ENCODE assay signal across 9 mouse cellular contexts in the genomic region with DNA sequence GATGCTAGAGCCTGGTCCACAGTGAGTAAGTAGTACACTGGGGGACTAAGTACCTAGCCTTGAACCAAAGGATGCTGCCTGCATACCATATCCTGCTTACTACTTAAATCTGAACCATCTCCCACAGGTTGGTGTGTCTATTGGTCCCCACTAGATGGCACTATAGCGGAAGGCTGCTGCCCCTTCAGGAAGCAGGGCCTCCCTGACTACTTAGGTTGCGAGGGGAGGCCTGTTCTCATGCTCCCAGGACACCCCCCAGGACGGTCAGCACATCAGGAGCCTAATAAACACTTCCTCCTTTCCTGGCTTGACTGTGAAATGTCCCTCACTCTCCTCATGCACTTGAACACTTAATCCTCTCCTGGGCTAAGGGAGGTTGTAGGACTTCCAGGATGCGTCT. TPM values are rescaled to one million over a fixed set of nuclear protein-coding genes. Genes with fewer than 3 reads are reported as not detected.
DNase-seq lines count a peak whose midpoint lies in the region; ATAC-seq and TF ChIP-seq lines count a peak whose summit lies in the region.
"Had no signal": no experiment of that assay in that cellular context is flagged by ENCODE, and none has a peak within 500 bp of the region (broad histone marks: within the 10 kb centered on the region; RNA-seq: fewer than 3 reads in every experiment).

No protein-coding gene starts in this region.

- peaks cover 78% of the 10 kb centered on the region for H3K36me3 ChIP-seq in forebrain, embryonic 14.5 days (ENCODE audit: control insufficient read depth, insufficient read depth, low read length)
- peaks cover 79% of the 10 kb centered on the region for H3K36me3 ChIP-seq in forebrain, embryonic 12.5 days (replicated peaks)
- H3K36me3 ChIP-seq in midbrain, embryonic 13.5 days = peaks cover 80% of the 10 kb centered on the region
- H3K36me3 ChIP-seq in midbrain, embryonic 15.5 days (replicated peaks) = peaks cover 58% of the 10 kb centered on the region
- peaks cover 40% of the 10 kb centered on the region for H3K36me3 ChIP-seq in lung, postnatal 0 days (ENCODE audit: insufficient read depth, low read length)

- no peak overlapping the region for H3K4me3 ChIP-seq in forebrain, embryonic 14.5 days (ENCODE audit: low read depth, low read length)
- H3K4me3 ChIP-seq in forebrain, embryonic 12.5 days (replicated peaks) = no peak overlapping the region
- H3K4me3 ChIP-seq in midbrain, embryonic 13.5 days (replicated peaks) = no peak overlapping the region
- H3K4me3 ChIP-seq in midbrain, embryonic 15.5 days = no peak overlapping the region
- no peak overlapping the region for H3K4me3 ChIP-seq in lung, postnatal 0 days (ENCODE audit: low read depth, low read length)

- intact Hi-C loops in heart, postnatal 36 days (cut with DNase I) = loop anchor here (1.0 to 2.0 kb wide), 2 partner anchors 12 to 42 kb away; no protein-coding TSS in a partner anchor

- peak; percentile 86 for TF ChIP-seq CTCF in lung, postnatal 0 days (IDR thresholded peaks at IDR 0.05)

- no peak overlapping the region for H3K27ac ChIP-seq in forebrain, embryonic 14.5 days (ENCODE audit: low read depth, low read length)
- no peak overlapping the region for H3K27ac ChIP-seq in forebrain, embryonic 12.5 days
- no peak overlapping the region for H3K27ac ChIP-seq in midbrain, embryonic 13.5 days
- H3K27ac ChIP-seq in midbrain, embryonic 15.5 days = no peak overlapping the region
- H3K27ac ChIP-seq in lung, postnatal 0 days (ENCODE audit: low read length) = no peak overlapping the region

- H3K4me1 ChIP-seq in forebrain, embryonic 14.5 days (ENCODE audit: control insufficient read depth, insufficient read depth, low read length) = peaks cover 3% of the 10 kb centered on the region; the same call in 1 of the 2 replicates
- H3K4me1 ChIP-seq in forebrain, embryonic 12.5 days = peaks cover 13% of the 10 kb centered on the region
- peaks cover 16% of the 10 kb centered on the region for H3K4me1 ChIP-seq in midbrain, embryonic 13.5 days (replicated peaks)
- H3K4me1 ChIP-seq in midbrain, embryonic 15.5 days = peaks cover 17% of the 10 kb centered on the region
- H3K4me1 ChIP-seq in lung, postnatal 0 days (ENCODE audit: insufficient read depth, low read depth, low read length) = no peaks in the 10 kb centered on the region

- 50% methylated on average over 4 of the region's 4 CpGs for WGBS in forebrain, embryonic 14.5 days
- 42% methylated on average over 4 of the region's 4 CpGs for WGBS in forebrain, embryonic 12.5 days
- WGBS in midbrain, embryonic 13.5 days = 46% methylated on average over 4 of the region's 4 CpGs
- WGBS in midbrain, embryonic 15.5 days = 41% methylated on average over 4 of the region's 4 CpGs
- WGBS in lung, postnatal 0 days = 35% methylated on average over 4 of the region's 4 CpGs

- DNase-seq in forebrain, embryonic 14.5 days (ENCODE audit: low spot score) = peak; percentile 71
- peak; percentile 70 for DNase-seq in cerebellum, adult 11-12 months
- DNase-seq in heart, postnatal 36 days = peak; percentile 52 to 62
- peak; percentile 78 for DNase-seq in lung, postnatal 0 days (ENCODE audit: low spot score)
- DNase-seq in thymus, postnatal 0 days (ENCODE audit: low spot score) = peak; percentile 84

- ATAC-seq in forebrain, embryonic 14.5 days = 0 out of 2 replicates have a peak, but pooled peaks have one; percentile 21
- no peak for ATAC-seq in forebrain, embryonic 12.5 days (ENCODE audit: low FRiP score)
- ATAC-seq in midbrain, embryonic 13.5 days = 0 out of 2 replicates have a peak, but pooled peaks have one; percentile 14
- ATAC-seq in midbrain, embryonic 15.5 days (replicated peaks) = no peak
- ATAC-seq in lung, postnatal 0 days = peak; percentile 29

- peaks cover 14% of the 10 kb centered on the region for H3K27me3 ChIP-seq in forebrain, embryonic 14.5 days (replicated peaks; ENCODE audit: control insufficient read depth, insufficient read depth, low read length)
- peaks cover 31% of the 10 kb centered on the region for H3K27me3 ChIP-seq in forebrain, embryonic 12.5 days
- H3K27me3 ChIP-seq in midbrain, embryonic 13.5 days = peaks cover 29% of the 10 kb centered on the region
- H3K27me3 ChIP-seq in midbrain, embryonic 15.5 days (replicated peaks) = peaks cover 7% of the 10 kb centered on the region
- H3K27me3 ChIP-seq in lung, postnatal 0 days (replicated peaks; ENCODE audit: insufficient read depth, low read length) = peaks cover 16% of the 10 kb centered on the region

- no peaks in the 10 kb centered on the region for H3K9me3 ChIP-seq in forebrain, embryonic 14.5 days (replicated peaks; ENCODE audit: control insufficient read depth, low read length)
- no peaks in the 10 kb centered on the region for H3K9me3 ChIP-seq in forebrain, embryonic 12.5 days
- no peaks in the 10 kb centered on the region for H3K9me3 ChIP-seq in midbrain, embryonic 13.5 days
- no peaks in the 10 kb centered on the region for H3K9me3 ChIP-seq in midbrain, embryonic 15.5 days
- H3K9me3 ChIP-seq in lung, postnatal 0 days (ENCODE audit: low read length) = no peaks in the 10 kb centered on the region

- H3K9ac ChIP-seq in forebrain, embryonic 14.5 days (ENCODE audit: low read length) = no peak overlapping the region
- H3K9ac ChIP-seq in forebrain, embryonic 12.5 days = no peak overlapping the region
- H3K9ac ChIP-seq in midbrain, embryonic 13.5 days (replicated peaks) = no peak overlapping the region
- H3K9ac ChIP-seq in midbrain, embryonic 15.5 days = no peak overlapping the region
- no peak overlapping the region for H3K9ac ChIP-seq in lung, postnatal 0 days (replicated peaks; ENCODE audit: low read depth)

- H3K4me2 ChIP-seq in forebrain, embryonic 14.5 days (ENCODE audit: low read length) = no peak overlapping the region
- no peak overlapping the region for H3K4me2 ChIP-seq in forebrain, embryonic 12.5 days
- no peak overlapping the region for H3K4me2 ChIP-seq in midbrain, embryonic 13.5 days (replicated peaks)
- no peak overlapping the region for H3K4me2 ChIP-seq in midbrain, embryonic 15.5 days
- H3K4me2 ChIP-seq in lung, postnatal 0 days (replicated peaks; ENCODE audit: low read depth, low read length) = no peak overlapping the region

- no peak for TF ChIP-seq EP300 in lung, postnatal 0 days (IDR thresholded peaks at IDR 0.05)

RNA-seq across cellular contexts. Expression of gene Scn1b, which starts 4.0 kb away (rescaled TPM):
- polyA plus RNA-seq in forebrain, embryonic 14.5 days (2014; fragmentation: Nextera tagmentation; extraction: Ambion mirVana) = 2.8 and 4.4 TPM in 2 replicates
- polyA plus RNA-seq in forebrain, embryonic 12.5 days (2016; fragmentation: Nextera tagmentation; extraction: Ambion mirVana) = 1.1 and 1.3 TPM in 2 replicates
- polyA plus RNA-seq in midbrain, embryonic 13.5 days (2015; fragmentation: Nextera tagmentation; extraction: Ambion mirVana) = 1.2 and 2.7 TPM in 2 replicates
- polyA plus RNA-seq in midbrain, embryonic 15.5 days (2015; fragmentation: Nextera tagmentation; extraction: Ambion mirVana) = 9.2 and 9.9 TPM in 2 replicates
- total RNA-seq in heart, postnatal 36 days (2021) = 10 to 100 TPM; 29.2 to 29.5 TPM
- 4.5 and 4.9 TPM in 2 replicates for polyA plus RNA-seq in lung, postnatal 0 days (2015; fragmentation: Nextera tagmentation; extraction: Ambion mirVana)
- 2.8 and 2.9 TPM in 2 replicates for polyA plus RNA-seq in thymus, postnatal 0 days (2015; fragmentation: Nextera tagmentation; extraction: Ambion mirVana)

RNA-seq across cellular contexts. Expression of gene Hpn, which starts 15.8 kb away (rescaled TPM):
- not detected in 2 replicates for polyA plus RNA-seq in forebrain, embryonic 14.5 days (2014; fragmentation: Nextera tagmentation; extraction: Ambion mirVana)
- 0.49 and 0.67 TPM in 2 replicates for polyA plus RNA-seq in forebrain, embryonic 12.5 days (2016; fragmentation: Nextera tagmentation; extraction: Ambion mirVana)
- 0.18 and 0.59 TPM in 2 replicates for polyA plus RNA-seq in midbrain, embryonic 13.5 days (2015; fragmentation: Nextera tagmentation; extraction: Ambion mirVana)
- 0.47 and 0.80 TPM in 2 replicates for polyA plus RNA-seq in midbrain, embryonic 15.5 days (2015; fragmentation: Nextera tagmentation; extraction: Ambion mirVana)
- 1 to 10 TPM; 1.9 to 3.9 TPM for total RNA-seq in heart, postnatal 36 days (2021)
- 19.5 and 20.5 TPM in 2 replicates for polyA plus RNA-seq in lung, postnatal 0 days (2015; fragmentation: Nextera tagmentation; extraction: Ambion mirVana)
- 2.0 and 2.6 TPM in 2 replicates for polyA plus RNA-seq in thymus, postnatal 0 days (2015; fragmentation: Nextera tagmentation; extraction: Ambion mirVana)

RNA-seq across cellular contexts. Expression of gene Gramd1a, which starts 24.9 kb away (rescaled TPM):
- 150 and 200 TPM in 2 replicates for polyA plus RNA-seq in forebrain, embryonic 14.5 days (2014; fragmentation: Nextera tagmentation; extraction: Ambion mirVana)
- polyA plus RNA-seq in forebrain, embryonic 12.5 days (2016; fragmentation: Nextera tagmentation; extraction: Ambion mirVana) = 155 and 174 TPM in 2 replicates
- 213 and 241 TPM in 2 replicates for polyA plus RNA-seq in midbrain, embryonic 13.5 days (2015; fragmentation: Nextera tagmentation; extraction: Ambion mirVana)
- 262 and 274 TPM in 2 replicates for polyA plus RNA-seq in midbrain, embryonic 15.5 days (2015; fragmentation: Nextera tagmentation; extraction: Ambion mirVana)
- 10 to 100 TPM; 33.6 to 37.9 TPM for total RNA-seq in heart, postnatal 36 days (2021)
- polyA plus RNA-seq in lung, postnatal 0 days (2015; fragmentation: Nextera tagmentation; extraction: Ambion mirVana) = 31.7 and 33.8 TPM in 2 replicates
- 76.8 and 79.0 TPM in 2 replicates for polyA plus RNA-seq in thymus, postnatal 0 days (2015; fragmentation: Nextera tagmentation; extraction: Ambion mirVana)

RNA-seq across cellular contexts. Expression of gene Fxyd3, which starts 54.3 kb away (rescaled TPM):
- polyA plus RNA-seq in forebrain, embryonic 14.5 days (2014; fragmentation: Nextera tagmentation; extraction: Ambion mirVana) = not detected in 2 replicates
- polyA plus RNA-seq in forebrain, embryonic 12.5 days (2016; fragmentation: Nextera tagmentation; extraction: Ambion mirVana) = 1.1 and 1.3 TPM in 2 replicates
- polyA plus RNA-seq in midbrain, embryonic 13.5 days (2015; fragmentation: Nextera tagmentation; extraction: Ambion mirVana) = 0.47 TPM in 1 of 2 replicates, not detected in the other
- polyA plus RNA-seq in midbrain, embryonic 15.5 days (2015; fragmentation: Nextera tagmentation; extraction: Ambion mirVana) = not detected in 2 replicates
- 1 to 10 TPM; 1.1 to 2.3 TPM for total RNA-seq in heart, postnatal 36 days (2021)
- polyA plus RNA-seq in lung, postnatal 0 days (2015; fragmentation: Nextera tagmentation; extraction: Ambion mirVana) = 76.1 and 78.1 TPM in 2 replicates
- 78.3 and 79.5 TPM in 2 replicates for polyA plus RNA-seq in thymus, postnatal 0 days (2015; fragmentation: Nextera tagmentation; extraction: Ambion mirVana)
- total RNA-seq: layer of hippocampus, postnatal 36 days had no signal

Comparison
In these comparisons a context has a peak if more than half of its experiments do, and no peak if none do; other contexts are left out.
1. ATAC-seq: peak in forebrain, embryonic 14.5 days (single experiment), midbrain, embryonic 13.5 days (single experiment) and lung, postnatal 0 days (single experiment); none in forebrain, embryonic 12.5 days (single experiment) and midbrain, embryonic 15.5 days (single experiment).
2. Peak in every context shown above with its lines, with median percentiles within 50 percentile points of each other: DNase-seq.